Mouse (Mus musculus): ENCODE results near the gene Rpl24. TPM values are rescaled to one million over a fixed set of nuclear protein-coding genes. Genes with fewer than 3 reads are reported as not detected.

Rpl24 gene
- polyA plus RNA-seq, 2 experiments = 464 to 499 TPM

DNA sequence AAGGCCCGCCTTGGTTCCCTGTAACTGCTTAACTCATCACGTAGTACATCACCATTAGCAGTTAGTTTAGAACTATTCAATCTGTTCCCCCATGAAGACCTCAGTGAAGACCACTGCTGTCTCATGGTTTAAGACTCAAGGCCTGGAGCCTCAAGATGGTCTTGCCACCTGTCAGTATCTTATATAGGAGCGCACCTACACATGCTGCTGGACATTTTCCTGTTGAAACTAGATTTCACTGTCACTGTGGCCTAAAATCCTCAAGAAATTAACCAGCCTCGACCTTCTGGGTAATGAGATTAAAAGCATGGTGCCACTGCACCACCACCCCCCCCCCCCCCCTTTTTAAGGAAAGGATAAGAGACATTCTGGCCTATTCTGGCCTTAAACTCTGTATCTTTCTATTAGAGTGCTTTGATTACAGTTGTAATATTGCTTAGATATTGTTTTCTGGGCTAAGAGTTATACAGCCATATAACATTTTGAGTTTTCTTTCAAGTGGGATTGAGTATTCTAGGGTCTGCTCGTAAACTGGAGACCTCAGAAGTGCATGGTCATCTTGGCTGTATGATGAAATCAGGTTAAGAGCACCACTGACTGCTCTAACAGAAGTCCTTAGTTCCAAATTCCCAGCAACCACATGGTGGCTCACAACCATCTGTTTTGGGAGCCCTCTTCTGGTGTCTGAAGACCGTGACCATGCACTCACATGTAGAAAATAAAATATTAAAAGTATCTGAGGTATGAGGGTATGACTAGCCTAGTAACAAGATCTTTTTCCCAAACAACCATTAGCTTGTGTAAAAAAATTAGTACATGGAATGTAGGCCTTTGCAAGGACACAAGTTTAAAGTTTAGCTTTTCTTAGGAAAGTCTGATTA lies 5.9 kb downstream of the Rpl24 start:
- TF ChIP-seq EP300 (IDR thresholded peaks at IDR 0.05; ENCODE audit: low read depth) (no peak), CTCF (IDR thresholded peaks at IDR 0.05; ENCODE audit: low read depth) (no peak)
- Histone ChIP-seq H3K4me3 (ENCODE audit: insufficient read depth in 1 of 2, low read depth in 2 of 2, low read length in 2 of 2) (no peak overlapping the region), H3K9me3 (ENCODE audit: control insufficient read depth, low read length) (no peaks in the 10 kb centered on the region), H3K27ac (no peak overlapping the region), H3K36me3 (replicated peaks; ENCODE audit: control insufficient read depth, insufficient read depth, low read depth) (peaks cover 42% of the 10 kb centered on the region), H3K4me2 (ENCODE audit: low read depth) (peak overlapping the region; percentile 1; the same call in 1 of the 2 replicates), H3K9ac (replicated peaks) (no peak overlapping the region), H3K4me1 (replicated peaks; ENCODE audit: control insufficient read depth in 2 of 2, insufficient read depth in 2 of 2, low read length in 1 of 2) (peaks cover 18 to 21% of the 10 kb centered on the region in 2 experiments), H3K27me3 (ENCODE audit: control insufficient read depth, insufficient read depth, low read length) (no peaks in the 10 kb centered on the region)
- WGBS (ENCODE audit: insufficient replicate concordance) = 59% methylated on average over 6 of the region's 6 CpGs
- DNase-seq (ENCODE audit: low read depth in 3 of 3, low spot score in 3 of 3) = no peak
- ATAC-seq (ENCODE audit: insufficient read depth) = no peak

DNA sequence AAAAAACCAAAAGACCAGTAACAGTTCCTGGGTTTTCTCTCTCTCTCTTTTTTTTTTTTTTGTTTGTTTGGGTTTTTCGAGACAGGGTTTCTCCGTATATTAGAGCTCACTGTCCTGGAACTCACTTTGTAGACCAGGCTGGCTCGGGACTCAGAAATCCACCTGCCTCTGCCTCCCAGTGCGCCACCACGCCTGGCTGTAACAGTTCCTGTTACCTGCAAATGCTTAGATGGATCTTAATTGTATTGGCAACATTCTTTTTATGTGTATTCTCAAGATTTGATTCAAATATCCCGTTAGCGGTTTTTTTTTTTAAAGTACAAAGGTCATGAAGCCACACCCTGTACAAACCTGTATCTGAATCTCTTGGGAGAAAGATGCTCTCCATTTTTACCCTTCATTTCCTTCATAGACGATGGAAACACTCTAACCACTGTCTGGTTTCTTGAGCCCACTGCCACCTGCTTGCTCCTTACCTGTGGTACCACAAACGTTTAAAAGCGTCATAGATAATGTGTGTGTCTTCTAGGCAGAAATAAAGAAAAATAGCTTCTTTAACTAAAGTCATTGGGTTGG lies 6.6 kb downstream of the Rpl24 start:
- H3K36me3 ChIP-seq (replicated peaks; ENCODE audit: control insufficient read depth, insufficient read depth, low read depth) = peaks cover 39% of the 10 kb centered on the region
- H3K4me3 ChIP-seq (ENCODE audit: insufficient read depth in 1 of 2, low read depth in 2 of 2, low read length in 2 of 2) = peak overlapping the region; percentile 84 to 97
- TF ChIP-seq CTCF (IDR thresholded peaks at IDR 0.05; ENCODE audit: low read depth) = no peak
- TF ChIP-seq EP300 (IDR thresholded peaks at IDR 0.05; ENCODE audit: low read depth) = no peak
- 44% methylated on average over 10 of the region's 10 CpGs for WGBS (ENCODE audit: insufficient replicate concordance)
- ATAC-seq (ENCODE audit: insufficient read depth) = no peak
- H3K27ac ChIP-seq = peak overlapping the region; percentile 70
- peak overlapping the region; percentile 98 for H3K9ac ChIP-seq (replicated peaks)
- peaks cover 18% of the 10 kb centered on the region in 2 experiments for H3K4me1 ChIP-seq (replicated peaks; ENCODE audit: control insufficient read depth in 2 of 2, insufficient read depth in 2 of 2, low read length in 1 of 2)
- no peaks in the 10 kb centered on the region for H3K9me3 ChIP-seq (ENCODE audit: control insufficient read depth, low read length)
- DNase-seq (ENCODE audit: low read depth in 3 of 3, low spot score in 3 of 3) = no peak
- no peaks in the 10 kb centered on the region for H3K27me3 ChIP-seq (ENCODE audit: control insufficient read depth, insufficient read depth, low read length)
- H3K4me2 ChIP-seq (ENCODE audit: low read depth) = peak overlapping the region; percentile 90

DNA sequence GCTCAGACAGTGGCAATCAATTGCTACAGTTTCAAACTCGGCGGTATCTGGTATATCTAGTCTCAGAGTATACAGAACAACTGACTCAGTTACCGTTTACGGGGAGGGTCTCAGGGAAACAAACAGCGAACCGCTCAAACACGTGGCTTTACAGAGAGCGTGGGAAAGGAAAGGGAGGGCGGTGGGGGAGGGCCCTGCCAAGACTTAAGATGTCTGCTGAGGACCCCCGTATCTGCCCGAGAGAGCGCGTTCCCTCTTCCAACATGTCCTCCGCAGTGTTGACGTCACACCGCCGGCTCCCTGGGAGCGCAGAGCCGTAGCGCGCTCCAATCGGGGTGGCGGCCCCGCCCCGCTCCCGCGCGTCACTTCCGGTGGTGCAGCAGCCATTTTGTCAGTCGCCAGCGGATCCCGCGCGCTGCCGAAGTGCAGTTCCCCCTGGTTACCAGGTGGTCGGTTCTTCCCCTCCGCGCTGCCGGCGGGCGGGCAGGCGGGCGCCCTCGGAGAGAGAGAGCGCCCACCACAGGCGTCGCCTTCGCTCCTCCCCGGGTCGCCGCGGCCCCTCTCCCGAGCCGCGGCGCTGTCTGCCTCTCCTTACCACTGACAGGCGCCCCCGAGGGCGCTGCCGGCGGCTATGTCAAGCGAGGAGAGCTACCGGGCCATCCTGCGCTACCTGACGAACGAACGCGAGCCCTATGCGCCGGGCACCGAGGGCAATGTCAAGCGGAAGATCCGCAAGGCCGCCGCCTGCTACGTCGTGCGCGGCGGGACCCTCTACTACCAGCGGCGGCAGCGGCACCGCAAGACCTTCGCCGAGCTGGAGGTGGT lies 7.6 kb downstream of the Rpl24 start, which contains the start of gene Zbtb11:
TSS of gene Zbtb11 (plus strand) at position 453 of the 825 bp plus-strand sequence.
- Histone ChIP-seq H3K9ac (replicated peaks) (peak within 1 kb of the TSS; percentile 98), H3K9me3 (ENCODE audit: control insufficient read depth, low read length) (no peaks in the 10 kb centered on the region), H3K27me3 (ENCODE audit: control insufficient read depth, insufficient read depth, low read length) (no peaks in the 10 kb centered on the region), H3K36me3 (replicated peaks; ENCODE audit: control insufficient read depth, insufficient read depth, low read depth) (peaks cover 42% of the 10 kb centered on the region), H3K4me1 (replicated peaks; ENCODE audit: control insufficient read depth in 2 of 2, insufficient read depth in 2 of 2, low read length in 1 of 2) (peaks cover 18% of the 10 kb centered on the region in 2 experiments), H3K27ac (peak within 1 kb of the TSS; percentile 86), H3K4me2 (ENCODE audit: low read depth) (peak within 1 kb of the TSS; percentile 98), H3K4me3 (ENCODE audit: insufficient read depth in 1 of 2, low read depth in 2 of 2, low read length in 2 of 2) (peak within 1 kb of the TSS; percentile 85 to 97)
- TF ChIP-seq EP300 (IDR thresholded peaks at IDR 0.05; ENCODE audit: low read depth) (0 out of 2 replicates have a peak, but pooled peaks have one; percentile 3), CTCF (IDR thresholded peaks at IDR 0.05; ENCODE audit: low read depth) (no peak; the same call in 1 of the 2 replicates)
- under 1% methylated on average over 79 of the region's 86 CpGs for WGBS (ENCODE audit: insufficient replicate concordance)
- ATAC-seq (ENCODE audit: insufficient read depth) (peak; percentile 90), DNase-seq (ENCODE audit: low read depth in 3 of 3, low spot score in 3 of 3) (peak; percentile 95 to 96 (median 95))

DNA sequence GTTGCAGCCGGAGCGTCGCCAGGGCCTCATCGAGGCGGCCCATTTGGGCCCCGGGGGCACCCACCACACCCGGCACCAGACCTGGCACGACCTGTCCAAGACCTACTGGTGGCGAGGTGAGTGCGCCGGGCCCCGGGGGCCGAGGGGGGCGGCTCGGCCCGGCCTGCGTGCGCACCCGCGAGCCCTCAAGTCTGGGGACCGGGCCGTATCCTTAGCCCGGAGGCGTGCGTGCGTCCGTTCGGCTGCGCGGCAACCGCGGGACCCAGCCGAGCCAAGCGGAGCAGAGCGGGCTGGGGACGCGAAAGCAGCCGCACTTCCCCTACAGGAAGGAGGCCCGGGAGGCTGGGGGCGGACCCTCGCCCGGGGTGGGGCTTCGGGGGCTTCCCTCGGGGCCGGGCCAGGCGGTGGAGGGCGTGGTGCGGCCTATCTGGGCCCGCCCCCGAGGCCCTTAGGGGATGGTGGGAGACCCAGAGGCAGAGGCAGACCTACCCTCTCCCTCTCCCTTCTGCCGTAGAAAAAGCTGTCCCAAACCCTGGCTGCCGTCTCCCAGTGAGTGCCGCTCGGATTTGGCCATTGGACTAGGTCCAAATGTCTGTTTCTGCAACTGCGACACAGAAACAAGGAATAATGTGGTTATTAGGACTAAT lies 8.3 kb downstream of the Rpl24 start:
- DNase-seq (ENCODE audit: low read depth in 3 of 3, low spot score in 3 of 3) (peak; percentile 68 to 72 (median 69)), ATAC-seq (ENCODE audit: insufficient read depth) (peak; percentile 80)
- no peaks in the 10 kb centered on the region for H3K9me3 ChIP-seq (ENCODE audit: control insufficient read depth, low read length)
- WGBS (ENCODE audit: insufficient replicate concordance) = under 1% methylated on average over 51 of the region's 55 CpGs
- TF ChIP-seq CTCF (IDR thresholded peaks at IDR 0.05; ENCODE audit: low read depth) (no peak), EP300 (IDR thresholded peaks at IDR 0.05; ENCODE audit: low read depth) (no peak)
- peaks cover 18% of the 10 kb centered on the region in 2 experiments for H3K4me1 ChIP-seq (replicated peaks; ENCODE audit: control insufficient read depth in 2 of 2, insufficient read depth in 2 of 2, low read length in 1 of 2)
- H3K9ac ChIP-seq (replicated peaks) = peak overlapping the region; percentile 98
- H3K36me3 ChIP-seq (replicated peaks; ENCODE audit: control insufficient read depth, insufficient read depth, low read depth) = peaks cover 35% of the 10 kb centered on the region
- no peaks in the 10 kb centered on the region for H3K27me3 ChIP-seq (ENCODE audit: control insufficient read depth, insufficient read depth, low read length)
- peak overlapping the region; percentile 85 to 97 for H3K4me3 ChIP-seq (ENCODE audit: insufficient read depth in 1 of 2, low read depth in 2 of 2, low read length in 2 of 2)
- peak overlapping the region; percentile 86 for H3K27ac ChIP-seq
- peak overlapping the region; percentile 98 for H3K4me2 ChIP-seq (ENCODE audit: low read depth)
